Mouse (Mus musculus): ENCODE measurements around the gene Lman1l.
A peak's percentile ranks its signal among the peaks of the same experiment; 100 is the strongest.

Lman1l gene

DNA sequence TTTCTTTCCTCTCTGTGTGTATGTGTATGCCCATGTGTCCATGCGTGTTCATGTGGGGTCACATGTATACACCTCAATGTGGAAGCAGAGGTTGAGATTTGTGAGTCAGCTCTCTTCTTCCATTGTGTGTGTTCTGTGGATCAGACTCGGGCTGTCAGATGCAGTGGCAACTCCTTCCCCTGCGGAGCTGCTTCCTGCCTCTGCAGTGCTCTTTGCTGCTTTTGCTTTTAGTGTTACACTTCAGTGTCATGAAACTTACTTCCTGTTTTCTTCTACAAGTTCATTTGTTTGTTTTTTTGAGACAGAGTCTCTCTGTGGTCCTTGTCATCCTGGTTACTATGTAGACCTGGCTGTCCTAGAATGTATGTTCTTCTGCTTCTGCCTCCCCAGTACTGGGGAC, 35.6 kb downstream of the Lman1l start:
- no peak for DNase-seq (ENCODE audit: extremely low read depth, low read depth)

DNA sequence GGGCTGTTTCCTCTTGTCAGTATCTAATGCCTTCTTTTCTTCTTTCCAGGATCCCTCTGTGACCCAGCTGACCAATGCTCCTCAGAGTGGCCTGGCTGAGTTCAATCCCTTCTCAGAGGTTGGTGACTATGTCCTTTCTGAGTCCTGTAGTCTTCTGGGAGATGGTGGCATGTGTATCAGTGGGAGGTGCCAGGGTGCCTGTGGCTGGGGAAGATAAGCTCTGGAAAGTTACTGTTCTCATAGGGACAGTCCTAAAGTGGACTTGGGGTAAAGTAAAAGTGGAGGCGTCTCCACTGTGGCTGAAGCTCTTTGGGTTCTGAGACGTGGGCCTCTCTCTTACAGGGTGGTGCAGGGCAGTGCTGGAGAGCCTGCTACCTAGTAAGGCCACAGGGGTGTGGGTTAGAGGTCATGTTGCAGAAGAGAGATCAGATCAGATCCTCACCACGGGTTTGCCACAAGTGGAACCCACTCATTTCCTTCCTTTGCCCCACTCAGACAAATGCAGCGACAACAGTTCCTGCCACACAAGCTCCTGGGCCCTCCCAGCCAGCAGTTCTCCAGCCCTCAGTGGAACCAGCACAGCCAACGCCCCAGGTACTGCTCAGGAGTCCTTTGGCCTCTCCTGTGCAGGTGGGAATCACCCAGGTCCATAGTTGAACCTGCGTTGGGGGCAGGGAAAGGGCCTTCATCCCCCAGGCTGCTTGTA, 43.3 kb downstream of the Lman1l start:
- DNase-seq (ENCODE audit: extremely low read depth, low read depth): no peak

- no peak for DNase-seq (ENCODE audit: extremely low read depth, low read depth)
These were observed 45.0 kb downstream of the Lman1l start for GRCm38 (mm10) chr9:57575577-57575976.

DNA sequence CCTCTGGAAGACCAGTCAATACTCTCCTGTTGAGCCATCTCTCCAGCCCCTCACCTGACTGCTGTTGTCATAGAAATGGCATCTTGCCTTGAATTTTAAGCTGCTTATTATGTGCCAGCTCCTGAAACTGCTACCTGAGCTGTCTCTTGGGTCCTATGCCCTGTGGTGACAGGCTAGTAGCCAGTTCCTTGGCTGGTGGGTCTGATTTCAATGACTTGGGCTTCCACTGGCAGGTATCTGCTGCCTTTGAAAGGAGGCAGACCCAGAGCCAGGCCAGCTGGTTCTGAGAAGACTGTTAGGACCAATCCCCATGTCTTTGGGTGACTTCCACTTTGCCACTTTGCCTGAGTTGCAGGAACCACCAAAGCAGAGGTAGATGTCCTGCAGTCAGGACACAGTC, 46.2 kb downstream of the Lman1l start:
- no peak for DNase-seq (ENCODE audit: extremely low read depth, low read depth)

- DNase-seq (ENCODE audit: extremely low read depth, low read depth): no peak
These were observed 52.1 kb downstream of the Lman1l start for GRCm38 (mm10) chr9:57568500-57568899.

- no peak for DNase-seq (ENCODE audit: extremely low read depth, low read depth)
These were observed 53.7 kb downstream of the Lman1l start for GRCm38 (mm10) chr9:57566846-57567245.

DNA sequence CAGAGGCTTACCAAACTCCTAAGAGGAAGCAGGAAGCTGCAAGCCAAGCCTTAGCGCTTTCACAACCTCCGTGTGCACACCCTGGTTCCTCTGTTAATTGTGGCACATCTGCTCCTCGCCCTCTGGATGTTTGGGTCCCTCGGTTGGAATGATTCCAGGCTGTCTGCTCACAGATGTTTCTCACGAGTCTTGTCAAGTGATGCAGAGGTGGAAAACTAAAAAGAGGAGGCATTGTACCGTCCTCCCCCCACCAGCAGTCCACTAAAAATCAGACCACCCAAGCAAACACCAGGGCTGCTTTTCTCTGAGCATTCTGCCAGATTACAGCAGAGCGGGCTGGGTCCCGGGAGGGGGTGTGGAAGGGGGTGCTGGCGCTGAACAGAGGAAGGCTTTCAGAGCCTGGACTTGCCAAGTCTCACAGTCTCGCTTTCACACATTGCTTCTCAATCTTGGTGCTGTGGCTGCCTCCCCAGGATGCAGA, 54.8 kb downstream of the Lman1l start:
- DNase-seq (ENCODE audit: extremely low read depth, low read depth): no peak

- DNase-seq (ENCODE audit: extremely low read depth, low read depth): no peak
These were observed 56.0 kb downstream of the Lman1l start for GRCm38 (mm10) chr9:57564609-57565008.

GRCm38 (mm10) chr9:57562896-57563372, 57.6 kb downstream of the Lman1l start:
- DNase-seq (ENCODE audit: extremely low read depth, low read depth): no peak

- peak; percentile 55 for DNase-seq (ENCODE audit: extremely low read depth, low read depth)
These were observed 58.9 kb downstream of the Lman1l start for GRCm38 (mm10) chr9:57561711-57562099.

GRCm38 (mm10) chr9:57560861-57561710, 59.5 kb downstream of the Lman1l start, which contains the start of gene Scamp2:
Gene Scamp2 (plus strand): TSS chr9:57560943.
- DNase-seq (ENCODE audit: extremely low read depth, low read depth): peak; percentile 89

DNA sequence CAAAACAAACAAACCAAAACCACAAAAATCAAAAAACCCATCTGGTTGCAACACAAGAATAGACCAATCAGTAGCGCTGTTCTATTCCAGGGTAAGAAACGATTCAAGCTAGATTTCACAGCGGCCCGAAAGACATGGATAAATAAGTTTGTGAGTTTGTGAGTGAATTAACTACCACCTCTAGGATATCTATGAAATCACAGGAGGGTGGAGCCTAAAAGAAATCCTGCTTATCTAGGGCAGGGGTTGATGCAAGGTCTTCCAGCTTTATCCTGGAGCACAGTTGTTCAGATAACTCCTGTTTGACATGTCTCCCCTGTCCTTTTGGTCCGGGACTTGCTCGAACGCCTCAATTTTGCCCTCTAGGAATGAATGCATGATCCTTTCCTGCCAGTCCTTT, 60.3 kb downstream of the Lman1l start:
- DNase-seq (ENCODE audit: extremely low read depth, low read depth): no peak

- no peak for DNase-seq (ENCODE audit: extremely low read depth, low read depth)
These were observed 61.0 kb downstream of the Lman1l start for GRCm38 (mm10) chr9:57559568-57559967.

DNA sequence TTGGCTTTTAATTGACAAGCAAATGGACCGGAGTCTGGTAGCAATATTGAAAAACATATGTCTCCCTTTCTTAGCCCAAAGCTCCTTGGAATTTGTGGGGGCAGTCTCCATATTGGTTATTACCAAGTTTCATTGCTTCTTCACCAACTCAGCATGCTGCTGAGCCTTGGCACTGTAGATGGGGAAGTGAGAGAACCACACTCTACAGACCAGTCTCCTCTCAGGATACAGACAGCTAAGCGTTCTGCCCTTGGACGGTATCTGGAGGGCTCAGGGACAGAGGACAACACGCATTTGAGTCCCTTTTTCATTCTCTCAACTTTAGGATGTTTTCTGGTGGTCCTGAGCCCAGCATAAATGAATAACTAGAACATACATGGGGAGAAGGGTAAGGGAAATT, 61.9 kb downstream of the Lman1l start:
- no peak for DNase-seq (ENCODE audit: extremely low read depth, low read depth)

GRCm38 (mm10) chr9:57557215-57557614, 63.4 kb downstream of the Lman1l start:
- DNase-seq (ENCODE audit: extremely low read depth, low read depth): no peak
